Mouse (Mus musculus) neural tube, embryonic 15.5 days (tissue): ENCODE results near the gene Magt1. TPM values are rescaled to one million over a fixed set of nuclear protein-coding genes. Genes with fewer than 3 reads are reported as not detected.
A peak's percentile ranks its signal among the peaks of the same experiment; 100 is the strongest.

Experiments used
- ATAC-seq: fragments of 200-750 bp; cut with Nextera tagmentation; 2 replicates; pipeline ENCODE4 v1.8.0; 2017; ENCODE audit warnings: mild to moderate bottlenecking, moderate TSS enrichment, moderate library complexity; ENCODE audit not compliant: low FRiP score
- H3K27ac ChIP-seq: fragments of 300-500 bp; sonication (generic); replicated peaks from 2 replicates; pipeline ENCODE4 v1.5.1; 2015; ENCODE audit warnings: mild to moderate bottlenecking, inconsistent platforms
- H3K27me3 ChIP-seq: fragments of 300-500 bp; sonication (generic); replicated peaks from 2 replicates; pipeline ENCODE4 v1.6.1; 2015; ENCODE audit warnings: inconsistent platforms
- H3K36me3 ChIP-seq: fragments of 300-500 bp; sonication (generic); 2 replicates; pipeline ENCODE4 v1.6.1; 2015; ENCODE audit warnings: inconsistent platforms
- H3K4me1 ChIP-seq: fragments of 300-500 bp; sonication (generic); 2 replicates; pipeline ENCODE4 v1.6.1; 2015; ENCODE audit warnings: inconsistent platforms
- H3K4me2 ChIP-seq: fragments of 300-500 bp; sonication (generic); 2 replicates; pipeline ENCODE4 v1.6.1; 2015; ENCODE audit warnings: inconsistent platforms, mild to moderate bottlenecking, moderate library complexity
- H3K4me3 ChIP-seq: fragments of 300-500 bp; sonication (generic); replicated peaks from 2 replicates; pipeline ENCODE4 v1.5.1; 2015; ENCODE audit warnings: mild to moderate bottlenecking, inconsistent platforms
- H3K9ac ChIP-seq: fragments of 300-500 bp; sonication (generic); replicated peaks from 2 replicates; pipeline ENCODE4 v1.6.1; 2015; ENCODE audit warnings: mild to moderate bottlenecking, inconsistent platforms
- H3K9me3 ChIP-seq: fragments of 300-500 bp; sonication (generic); replicated peaks from 2 replicates; pipeline ENCODE4 v1.6.1; 2016; ENCODE audit warnings: inconsistent platforms
- WGBS: fragments of 180-500 bp; shearing (Covaris S2); methylation state at CpG from one replicate; pipeline ENCODE4 v1.1.7; 2015; ENCODE audit warnings: mixed read lengths; 5-methylcytosine and 5-hydroxymethylcytosine counted together
- polyA plus RNA-seq: library from polyadenylated mRNA; unstranded; fragments of >200 nt; fragmentation: Nextera tagmentation; extraction: Ambion mirVana; gene quantifications from 2 replicates; pipeline ENCODE4 v1.2.1, GENCODE M21; 2015

The Magt1 gene
- polyA plus RNA-seq, result 20.0 and 28.4 TPM in 2 replicates

GRCm38 (mm10) chrX:106011465-106012159 lies at the start of gene Magt1:
Magt1 (minus strand) TSS chrX:106011906.
- Histone ChIP-seq H3K9me3 (no peaks in the 10 kb centered on the region), H3K27me3 (no peaks in the 10 kb centered on the region), H3K36me3 (no peaks in the 10 kb centered on the region), H3K4me2 (peak within 1 kb of the TSS; percentile 59), H3K4me3 (peak within 1 kb of the TSS; percentile 58), H3K27ac (peak within 1 kb of the TSS; percentile 87), H3K9ac (peak within 1 kb of the TSS; percentile 44), H3K4me1 (0 out of 2 replicates have a peak, but pooled peaks cover 4% of the 10 kb centered on the region)
- peak; percentile 89 for ATAC-seq
- WGBS, result 17% methylated on average over 44 of the region's 45 CpGs

GRCm38 (mm10) chrX:106048191-106048590 lies 36.5 kb upstream of the Magt1 start:
- H3K9ac ChIP-seq, result no peak overlapping the region
- H3K9me3 ChIP-seq, result no peaks in the 10 kb centered on the region
- H3K27ac ChIP-seq, result no peak overlapping the region
- WGBS, result 95% methylated on average over 1 of the region's 1 CpGs
- no peaks in the 10 kb centered on the region; the same call in 1 of the 2 replicates for H3K4me1 ChIP-seq
- H3K4me3 ChIP-seq, result no peak overlapping the region
- no peak for ATAC-seq
- H3K4me2 ChIP-seq, result no peak overlapping the region
- no peaks in the 10 kb centered on the region for H3K36me3 ChIP-seq
- no peaks in the 10 kb centered on the region for H3K27me3 ChIP-seq

DNA sequence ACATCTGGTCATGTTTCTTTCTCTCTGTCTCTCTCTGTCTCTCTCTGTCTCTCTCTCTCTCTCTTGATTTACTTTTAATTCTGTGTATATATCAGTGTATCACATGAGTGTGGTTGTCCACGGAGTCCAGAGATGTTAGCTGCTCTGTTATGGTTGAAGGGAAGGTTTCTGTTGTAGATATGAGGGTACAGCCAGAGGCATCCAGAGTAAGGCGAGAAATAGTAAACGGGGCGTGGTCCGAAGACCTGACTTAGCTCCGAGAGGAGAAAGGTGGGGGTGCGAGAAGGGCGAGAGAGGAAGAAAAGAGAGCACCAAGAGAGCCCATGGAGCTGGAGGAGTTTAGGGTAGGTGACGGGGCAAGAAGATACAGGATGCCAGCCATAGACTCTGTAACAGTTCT lies 34.2 kb upstream of the Magt1 start:
- 0 out of 2 replicates have a peak, but pooled peaks cover 1% of the 10 kb centered on the region for H3K27me3 ChIP-seq
- H3K4me2 ChIP-seq, result no peak overlapping the region
- H3K27ac ChIP-seq, result no peak overlapping the region; the same call in 1 of the 2 replicates
- WGBS, result 81% methylated on average over 9 of the region's 9 CpGs
- no peaks in the 10 kb centered on the region for H3K36me3 ChIP-seq
- H3K9me3 ChIP-seq, result no peaks in the 10 kb centered on the region
- H3K4me1 ChIP-seq, result no peaks in the 10 kb centered on the region; the same call in 1 of the 2 replicates
- no peak for ATAC-seq
- no peak overlapping the region for H3K4me3 ChIP-seq
- H3K9ac ChIP-seq, result no peak overlapping the region

DNA sequence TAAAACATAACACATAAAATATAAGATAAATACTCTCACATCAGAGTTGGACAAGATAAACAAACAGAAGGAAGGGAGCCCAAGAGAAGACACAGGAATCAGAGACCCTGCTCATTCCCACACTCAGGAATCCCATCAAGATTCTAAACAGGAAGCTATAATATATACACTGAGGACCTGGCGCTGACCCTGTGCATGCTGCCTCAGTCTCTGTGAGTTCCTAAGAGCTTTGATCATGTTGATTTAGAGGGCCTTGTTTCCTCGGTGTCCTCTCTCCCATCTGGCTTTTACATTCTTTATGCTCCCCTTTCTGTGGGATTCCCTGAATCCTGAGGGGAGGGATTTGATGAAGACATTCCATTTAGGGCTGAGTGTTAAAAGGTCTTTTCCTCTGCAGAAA lies 33.7 kb upstream of the Magt1 start:
- Histone ChIP-seq H3K27me3 (0 out of 2 replicates have a peak, but pooled peaks cover 2% of the 10 kb centered on the region), H3K27ac (no peak overlapping the region), H3K36me3 (no peaks in the 10 kb centered on the region), H3K4me1 (no peaks in the 10 kb centered on the region; the same call in 1 of the 2 replicates), H3K4me3 (no peak overlapping the region), H3K9ac (no peak overlapping the region), H3K4me2 (no peak overlapping the region), H3K9me3 (no peaks in the 10 kb centered on the region)
- 43% methylated on average over 2 of the region's 2 CpGs for WGBS
- no peak for ATAC-seq

DNA sequence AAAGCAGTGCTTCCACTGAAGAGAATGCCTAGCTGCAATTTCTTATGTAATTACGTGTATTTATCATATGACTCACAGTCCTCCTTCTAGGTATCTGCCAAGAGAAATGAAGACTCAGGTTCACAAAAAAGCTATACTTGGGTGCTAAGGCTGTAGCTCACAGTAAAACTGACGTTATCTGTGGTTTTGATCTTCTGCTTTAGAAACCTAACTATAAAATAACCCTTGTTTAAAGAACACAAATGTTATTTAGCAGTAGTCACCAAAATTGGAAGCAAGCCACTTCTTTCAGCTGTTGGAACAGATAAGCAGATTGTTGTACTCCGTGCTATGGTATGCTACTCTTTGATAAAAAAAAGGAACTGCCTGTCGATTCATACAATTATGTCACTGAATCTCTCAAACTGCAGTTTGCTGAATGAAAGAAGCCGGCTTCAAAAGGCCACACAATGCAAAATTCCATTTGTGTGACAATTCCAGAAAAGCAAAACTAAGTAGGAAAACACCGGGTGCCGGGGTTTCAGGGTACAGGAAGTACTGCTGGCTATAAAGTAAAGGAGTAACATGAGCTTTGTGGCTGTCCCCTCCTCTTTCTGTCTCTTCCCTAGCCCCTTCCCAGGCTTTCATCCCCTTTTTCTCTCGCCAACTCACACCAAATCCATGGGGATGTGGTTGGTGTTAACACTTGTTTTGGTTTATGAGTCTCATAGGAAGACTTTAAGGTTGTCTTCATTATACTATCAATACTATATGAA lies 32.3 kb upstream of the Magt1 start:
- no peak for ATAC-seq
- H3K27me3 ChIP-seq, result 0 out of 2 replicates have a peak, but pooled peaks cover 2% of the 10 kb centered on the region
- H3K4me1 ChIP-seq, result no peaks in the 10 kb centered on the region; the same call in 1 of the 2 replicates
- H3K4me3 ChIP-seq, result no peak overlapping the region
- no peaks in the 10 kb centered on the region for H3K9me3 ChIP-seq
- H3K9ac ChIP-seq, result no peak overlapping the region
- 47% methylated on average over 8 of the region's 8 CpGs for WGBS
- no peaks in the 10 kb centered on the region for H3K36me3 ChIP-seq
- H3K27ac ChIP-seq, result 0 out of 2 replicates have a peak overlapping the region, but pooled peaks have one; percentile 23
- no peak overlapping the region for H3K4me2 ChIP-seq

DNA sequence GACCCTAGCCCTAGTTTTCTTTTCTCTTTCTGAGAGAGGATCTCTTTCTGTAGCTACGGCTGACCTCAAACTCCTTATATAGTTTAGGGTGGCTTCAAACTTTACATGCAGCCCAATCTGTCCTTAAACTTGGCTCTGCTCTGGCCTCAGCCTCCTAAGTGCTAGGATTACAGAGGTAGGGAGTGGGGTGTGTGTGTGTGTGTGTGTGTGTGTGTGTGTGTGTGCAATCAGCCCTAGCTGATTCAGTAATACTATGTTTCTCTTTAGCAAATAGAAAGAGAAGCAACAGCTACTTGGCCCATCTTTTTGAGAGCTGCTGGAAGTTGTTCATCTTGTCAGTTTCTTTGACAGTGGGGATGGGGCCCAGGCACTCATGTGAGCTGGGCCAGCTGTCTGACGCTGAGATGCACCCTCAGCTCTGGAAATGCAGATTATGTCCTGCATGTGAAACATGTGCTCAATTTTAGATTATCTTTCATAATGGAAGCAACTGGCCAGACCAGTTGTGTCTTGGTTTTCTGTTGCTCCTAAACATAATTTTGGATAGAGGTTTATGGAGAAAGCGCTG lies 25.6 kb upstream of the Magt1 start:
- Histone ChIP-seq H3K9ac (no peak overlapping the region), H3K4me2 (no peak overlapping the region), H3K4me3 (no peak overlapping the region), H3K27me3 (0 out of 2 replicates have a peak, but pooled peaks cover 5% of the 10 kb centered on the region), H3K36me3 (no peaks in the 10 kb centered on the region), H3K9me3 (no peaks in the 10 kb centered on the region), H3K27ac (no peak overlapping the region), H3K4me1 (no peaks in the 10 kb centered on the region)
- no peak for ATAC-seq
- 76% methylated on average over 3 of the region's 3 CpGs for WGBS

DNA sequence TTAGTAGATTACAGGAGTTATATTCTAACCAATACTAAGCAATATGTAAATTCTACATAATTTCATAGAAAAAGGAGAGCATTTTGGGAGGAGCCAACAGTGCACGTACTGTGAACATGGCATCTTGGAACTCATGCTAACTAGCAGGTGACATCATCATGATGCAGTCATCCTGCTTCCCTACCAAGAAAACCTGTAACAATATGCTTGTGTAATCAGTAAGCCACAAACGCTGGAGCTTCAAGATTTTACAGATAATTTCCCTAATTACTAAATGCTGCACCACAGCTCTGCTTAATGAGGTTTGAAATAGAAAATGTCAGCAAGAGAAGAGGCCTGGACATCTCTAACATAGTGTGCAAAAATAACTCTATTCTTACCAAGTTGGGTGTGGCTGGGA lies 24.0 kb upstream of the Magt1 start:
- Histone ChIP-seq H3K4me2 (no peak overlapping the region), H3K4me1 (no peaks in the 10 kb centered on the region), H3K36me3 (no peaks in the 10 kb centered on the region), H3K9ac (no peak overlapping the region), H3K27ac (no peak overlapping the region), H3K27me3 (0 out of 2 replicates have a peak, but pooled peaks cover 3% of the 10 kb centered on the region), H3K9me3 (no peaks in the 10 kb centered on the region), H3K4me3 (no peak overlapping the region)
- ATAC-seq, result no peak
- whole genome bisulfite sequencing, result 64% methylated on average over 2 of the region's 2 CpGs

- no peak overlapping the region for H3K9ac ChIP-seq
- no peak for ATAC-seq
- no peaks in the 10 kb centered on the region for H3K36me3 ChIP-seq
- H3K4me2 ChIP-seq, result no peak overlapping the region
- no peaks in the 10 kb centered on the region for H3K9me3 ChIP-seq
- no peak overlapping the region for H3K27ac ChIP-seq
- no peaks in the 10 kb centered on the region for H3K27me3 ChIP-seq
- H3K4me1 ChIP-seq, result peaks cover 4% of the 10 kb centered on the region; the same call in 1 of the 2 replicates
- H3K4me3 ChIP-seq, result no peak overlapping the region
These were observed 19.4 kb upstream of the Magt1 start for GRCm38 (mm10) chrX:106031124-106031523.

- Histone ChIP-seq H3K4me2 (no peak overlapping the region), H3K9ac (no peak overlapping the region), H3K9me3 (no peaks in the 10 kb centered on the region), H3K4me3 (no peak overlapping the region), H3K27me3 (no peaks in the 10 kb centered on the region), H3K36me3 (no peaks in the 10 kb centered on the region), H3K27ac (no peak overlapping the region), H3K4me1 (peaks cover 4% of the 10 kb centered on the region; the same call in 1 of the 2 replicates)
- WGBS, result 76% methylated on average over 5 of the region's 5 CpGs
- ATAC-seq, result no peak
These were observed 18.5 kb upstream of the Magt1 start for GRCm38 (mm10) chrX:106030176-106030575.

DNA sequence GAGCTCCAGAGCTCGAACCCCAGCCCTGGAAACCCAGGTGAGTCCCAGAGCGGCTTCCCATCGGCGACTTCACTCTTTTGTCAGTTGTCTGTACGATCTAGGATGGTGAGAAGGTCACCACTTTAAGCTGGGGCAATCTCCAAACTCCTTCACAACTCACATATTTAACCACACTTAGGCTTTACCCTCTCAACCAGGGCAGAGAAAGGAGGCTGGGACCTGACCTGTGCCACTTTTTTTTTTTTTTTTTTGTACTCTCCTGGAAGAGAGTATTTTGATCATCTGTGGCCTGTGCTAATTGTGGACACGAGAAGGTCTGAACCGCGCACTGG lies 15.6 kb upstream of the Magt1 start:
- H3K9me3 ChIP-seq, result no peaks in the 10 kb centered on the region
- H3K4me3 ChIP-seq, result peak overlapping the region; percentile 54
- H3K27ac ChIP-seq, result peak overlapping the region; percentile 78
- WGBS, result 20% methylated on average over 8 of the region's 8 CpGs
- H3K27me3 ChIP-seq, result no peaks in the 10 kb centered on the region
- H3K4me1 ChIP-seq, result peaks cover 4% of the 10 kb centered on the region; the same call in 1 of the 2 replicates
- peak overlapping the region; percentile 53 for H3K9ac ChIP-seq
- H3K36me3 ChIP-seq, result no peaks in the 10 kb centered on the region
- ATAC-seq, result no peak
- H3K4me2 ChIP-seq, result peak overlapping the region; percentile 56

DNA sequence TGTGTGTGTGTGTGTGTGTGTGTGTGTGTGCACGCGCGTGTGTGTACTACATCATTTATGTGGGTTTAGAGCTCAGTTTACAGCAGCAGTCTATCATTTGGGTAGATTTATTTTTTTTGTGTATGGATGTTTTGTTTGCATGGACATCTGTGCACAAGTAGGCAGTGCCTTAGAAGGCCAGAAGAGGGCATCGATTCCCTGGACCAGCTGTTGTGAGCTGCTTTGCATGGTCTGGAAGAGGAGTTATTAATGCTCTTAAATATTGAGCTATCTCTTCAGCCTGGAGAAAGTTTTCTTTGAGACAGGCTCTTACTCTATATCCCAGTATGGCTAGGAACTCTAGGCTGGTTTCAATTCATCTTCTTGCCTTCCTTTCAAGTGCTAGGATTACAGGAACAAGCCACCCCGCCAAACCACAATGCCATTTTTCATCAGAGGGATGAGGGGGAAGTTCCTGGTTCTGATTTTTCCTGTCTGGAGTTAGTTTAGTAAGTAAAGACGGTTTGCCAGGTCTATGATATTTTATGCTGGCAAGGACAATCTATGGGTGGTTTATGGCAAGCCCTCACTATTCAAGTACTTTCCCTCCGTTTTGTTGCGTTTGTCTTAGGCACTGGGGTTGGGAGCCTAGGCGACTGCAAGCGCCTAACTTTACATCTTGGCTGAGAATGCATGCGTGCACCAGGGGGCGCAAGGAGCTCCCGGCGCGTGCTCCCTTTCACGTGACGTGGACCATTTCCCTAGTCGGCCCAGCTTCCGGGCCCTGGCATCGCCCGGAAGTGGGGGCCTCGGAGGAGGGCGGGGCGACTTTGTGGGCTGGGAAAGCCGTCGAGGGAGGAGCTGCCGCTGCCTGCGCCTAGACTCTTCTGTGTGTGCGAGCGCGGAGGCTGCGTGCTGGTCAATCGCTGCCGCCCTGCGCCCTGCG lies 15.0 kb upstream of the Magt1 start, which contains the start of gene Atp7a:
TSS of gene Atp7a (plus strand) at position 859 of the 925 bp plus-strand sequence.
- H3K36me3 ChIP-seq, result no peaks in the 10 kb centered on the region
- H3K9ac ChIP-seq, result peak within 1 kb of the TSS; percentile 53
- no peaks in the 10 kb centered on the region for H3K9me3 ChIP-seq
- WGBS, result 20% methylated on average over 36 of the region's 36 CpGs
- peaks cover 4% of the 10 kb centered on the region; the same call in 1 of the 2 replicates for H3K4me1 ChIP-seq
- peak within 1 kb of the TSS; percentile 78 for H3K27ac ChIP-seq
- peak; percentile 98 for ATAC-seq
- peak within 1 kb of the TSS; percentile 54 for H3K4me3 ChIP-seq
- H3K4me2 ChIP-seq, result peak within 1 kb of the TSS; percentile 56
- no peaks in the 10 kb centered on the region for H3K27me3 ChIP-seq
